In the genomic region with DNA sequence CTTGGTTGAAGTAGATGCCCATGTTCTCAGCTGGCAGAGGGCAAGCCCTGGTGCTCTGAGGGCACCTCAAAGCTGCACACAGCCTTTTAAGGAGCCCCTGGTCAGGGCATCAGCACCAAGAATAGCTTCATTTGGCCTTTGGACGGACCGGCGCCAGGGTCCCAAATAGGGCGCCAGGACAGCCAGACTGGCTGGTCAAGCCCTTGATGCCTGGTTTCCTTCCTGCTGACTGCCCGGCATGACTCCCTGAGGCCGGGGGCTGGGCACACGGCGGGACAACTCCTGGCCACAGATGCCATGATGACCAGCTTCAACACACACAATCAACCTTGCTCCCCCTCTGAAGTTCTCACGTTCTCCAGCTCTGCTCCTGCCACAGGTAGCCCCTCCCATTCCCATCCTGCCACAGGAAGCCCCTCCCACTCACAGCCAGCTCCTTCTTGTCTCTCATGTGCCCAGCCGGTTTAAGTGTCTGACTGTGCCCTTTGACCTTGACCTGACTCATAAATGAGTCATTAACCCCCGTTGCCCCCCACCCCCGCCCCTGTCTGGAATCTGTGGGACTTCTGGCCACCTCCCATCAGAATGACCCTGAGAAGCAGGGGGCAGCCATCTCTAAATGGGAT, we compare ENCODE assay signal across 18 mouse cellular contexts. TPM values are rescaled to one million over a fixed set of nuclear protein-coding genes. Genes with fewer than 3 reads are reported as not detected.
A peak's percentile ranks its signal among the peaks of the same experiment; 100 is the strongest.
DNase-seq lines count a peak whose midpoint lies in the region; ATAC-seq and TF ChIP-seq lines count a peak whose summit lies in the region.
"Had no signal": no experiment of that assay in that cellular context is flagged by ENCODE, and none has a peak within 500 bp of the region (broad histone marks: within the 10 kb centered on the region; RNA-seq: fewer than 3 reads in every experiment).

No protein-coding gene starts in this region.

- no peak overlapping the region for H3K27ac ChIP-seq in kidney, embryonic 16.5 days (ENCODE audit: low read length)
- H3K27ac ChIP-seq in liver, embryonic 13.5 days = peak overlapping the region; percentile 72
- no peak overlapping the region for H3K27ac ChIP-seq in liver, postnatal 0 days (ENCODE audit: low read depth)
- no peak overlapping the region for H3K27ac ChIP-seq in ES-E14 (ENCODE audit: insufficient read depth, low read depth, low read length, poor library complexity, severe bottlenecking)
- H3K27ac ChIP-seq in limb, embryonic 10.5 days = peak overlapping the region; percentile 53
- no peak overlapping the region for H3K27ac ChIP-seq in midbrain, embryonic 16.5 days (ENCODE audit: low read length)
- H3K27ac ChIP-seq: heart, embryonic 10.5 days; hindbrain, embryonic 15.5 days; lung, embryonic 15.5 days; neural tube, embryonic 13.5 days had no signal

- 62% methylated on average over 12 of the region's 12 CpGs for WGBS in kidney, embryonic 16.5 days
- WGBS in liver, embryonic 13.5 days (ENCODE audit: insufficient replicate concordance) = 66% methylated on average over 12 of the region's 12 CpGs
- 59% methylated on average over 12 of the region's 12 CpGs for WGBS in liver, postnatal 0 days (ENCODE audit: insufficient replicate concordance)
- WGBS in limb, embryonic 10.5 days = 63% methylated on average over 12 of the region's 12 CpGs
- WGBS in midbrain, embryonic 16.5 days = 80% methylated on average over 12 of the region's 12 CpGs

- TF ChIP-seq CTCF in liver, postnatal 0 days (IDR thresholded peaks at IDR 0.05; ENCODE audit: low read depth) = no peak

- H3K4me3 ChIP-seq in kidney, embryonic 16.5 days (ENCODE audit: low read length) = no peak overlapping the region
- H3K4me3 ChIP-seq in liver, embryonic 13.5 days (replicated peaks) = no peak overlapping the region
- no peak overlapping the region for H3K4me3 ChIP-seq in liver, postnatal 0 days (ENCODE audit: low read depth, low read length)
- H3K4me3 ChIP-seq in ES-E14 (ENCODE audit: insufficient read depth in 1 of 2, low read depth in 1 of 2, low read length in 2 of 2, poor library complexity in 1 of 2, severe bottlenecking in 1 of 2) = peak overlapping the region; percentile 5 to 49; a peak in 1 of 4 replicates
- H3K4me3 ChIP-seq in limb, embryonic 10.5 days = no peak overlapping the region
- H3K4me3 ChIP-seq in midbrain, embryonic 16.5 days (ENCODE audit: low read depth, low read length) = no peak overlapping the region
- H3K4me3 ChIP-seq: heart, embryonic 10.5 days; hindbrain, embryonic 15.5 days; lung, embryonic 15.5 days; myocyte; neural tube, embryonic 13.5 days had no signal

- H3K9ac ChIP-seq in kidney, embryonic 16.5 days (replicated peaks; ENCODE audit: low read length) = no peak overlapping the region
- no peak overlapping the region for H3K9ac ChIP-seq in liver, embryonic 13.5 days
- H3K9ac ChIP-seq in liver, postnatal 0 days (replicated peaks) = no peak overlapping the region
- H3K9ac ChIP-seq in ES-E14 (ENCODE audit: insufficient read depth, low read depth, low read length, poor library complexity, severe bottlenecking) = no peak overlapping the region
- no peak overlapping the region for H3K9ac ChIP-seq in midbrain, embryonic 16.5 days (ENCODE audit: low read depth, low read length)
- H3K9ac ChIP-seq: hindbrain, embryonic 15.5 days; lung, embryonic 15.5 days; neural tube, embryonic 13.5 days had no signal

- H3K27me3 ChIP-seq in kidney, embryonic 16.5 days (ENCODE audit: insufficient read depth, low read length) = no peaks in the 10 kb centered on the region
- no peaks in the 10 kb centered on the region for H3K27me3 ChIP-seq in liver, embryonic 13.5 days
- no peaks in the 10 kb centered on the region for H3K27me3 ChIP-seq in liver, postnatal 0 days (ENCODE audit: insufficient read depth, low read length)
- no peaks in the 10 kb centered on the region for H3K27me3 ChIP-seq in limb, embryonic 10.5 days (ENCODE audit: low read depth, poor library complexity, severe bottlenecking)
- no peaks in the 10 kb centered on the region for H3K27me3 ChIP-seq in midbrain, embryonic 16.5 days (ENCODE audit: control insufficient read depth, insufficient read depth, low read depth, low read length)
- H3K27me3 ChIP-seq: hindbrain, embryonic 15.5 days; lung, embryonic 15.5 days; neural tube, embryonic 13.5 days had no signal

- H3K9me3 ChIP-seq in kidney, embryonic 16.5 days (ENCODE audit: low read length) = no peaks in the 10 kb centered on the region
- H3K9me3 ChIP-seq in liver, embryonic 13.5 days (replicated peaks) = no peaks in the 10 kb centered on the region
- no peaks in the 10 kb centered on the region for H3K9me3 ChIP-seq in liver, postnatal 0 days (ENCODE audit: low read length)
- no peaks in the 10 kb centered on the region for H3K9me3 ChIP-seq in ES-E14 (ENCODE audit: control insufficient read depth, insufficient read depth, low read depth, low read length)
- no peaks in the 10 kb centered on the region for H3K9me3 ChIP-seq in limb, embryonic 10.5 days (replicated peaks)
- no peaks in the 10 kb centered on the region for H3K9me3 ChIP-seq in midbrain, embryonic 16.5 days (replicated peaks; ENCODE audit: control insufficient read depth, low read length, poor library complexity, severe bottlenecking)
- H3K9me3 ChIP-seq: heart, embryonic 10.5 days; hindbrain, embryonic 15.5 days; lung, embryonic 15.5 days; neural tube, embryonic 13.5 days had no signal

- DNase-seq in kidney, adult 11 months = peak; percentile 35
- DNase-seq in liver, embryonic 13.5 days = no peak
- DNase-seq in liver, postnatal 0 days = no peak
- DNase-seq in ES-E14 (ENCODE audit: low read depth, low spot score) = no peak
- no peak for DNase-seq in limb, embryonic 10.5 days (ENCODE audit: low spot score)
- DNase-seq in Muller cell, postnatal 12 days (ENCODE audit: inconsistent ontology term) = no peak
- DNase-seq: adrenal gland, postnatal 14 days; cerebellum, adult 2 months; cerebellum, postnatal 25 days; midbrain, embryonic 14.5 days; thymus, postnatal 14 days had no signal

- no peak overlapping the region for H3K4me2 ChIP-seq in kidney, embryonic 16.5 days (replicated peaks; ENCODE audit: low read depth, low read length)
- H3K4me2 ChIP-seq in liver, embryonic 13.5 days = no peak overlapping the region
- no peak overlapping the region for H3K4me2 ChIP-seq in liver, postnatal 0 days (ENCODE audit: low read depth, low read length)
- H3K4me2 ChIP-seq in midbrain, embryonic 16.5 days (ENCODE audit: low read length) = no peak overlapping the region
- H3K4me2 ChIP-seq: hindbrain, embryonic 15.5 days; lung, embryonic 15.5 days; neural tube, embryonic 13.5 days had no signal

- no peaks in the 10 kb centered on the region for H3K36me3 ChIP-seq in kidney, embryonic 16.5 days (ENCODE audit: insufficient read depth, low read length)
- no peaks in the 10 kb centered on the region for H3K36me3 ChIP-seq in liver, embryonic 13.5 days
- no peaks in the 10 kb centered on the region for H3K36me3 ChIP-seq in liver, postnatal 0 days (replicated peaks; ENCODE audit: insufficient read depth, low read length)
- no peaks in the 10 kb centered on the region for H3K36me3 ChIP-seq in ES-E14 (ENCODE audit: control insufficient read depth, insufficient read depth, low read length, poor library complexity, severe bottlenecking)
- no peaks in the 10 kb centered on the region for H3K36me3 ChIP-seq in limb, embryonic 10.5 days
- H3K36me3 ChIP-seq in midbrain, embryonic 16.5 days (ENCODE audit: control insufficient read depth, insufficient read depth, low read length) = no peaks in the 10 kb centered on the region
- H3K36me3 ChIP-seq: hindbrain, embryonic 15.5 days; lung, embryonic 15.5 days; neural tube, embryonic 13.5 days had no signal

- no peak for ATAC-seq in kidney, embryonic 16.5 days (ENCODE audit: low FRiP score, low TSS enrichment)
- ATAC-seq in liver, embryonic 13.5 days (ENCODE audit: low read depth) = no peak
- ATAC-seq in liver, postnatal 0 days = no peak
- no peak for ATAC-seq in midbrain, embryonic 16.5 days

- no peak for TF ChIP-seq EP300 in liver, postnatal 0 days (IDR thresholded peaks at IDR 0.05; ENCODE audit: low read depth)

- peaks cover 24% of the 10 kb centered on the region for H3K4me1 ChIP-seq in kidney, embryonic 16.5 days (ENCODE audit: insufficient read depth, low read length)
- peaks cover 69% of the 10 kb centered on the region for H3K4me1 ChIP-seq in liver, embryonic 13.5 days (replicated peaks)
- H3K4me1 ChIP-seq in liver, postnatal 0 days (ENCODE audit: insufficient read depth) = peaks cover 21% of the 10 kb centered on the region
- H3K4me1 ChIP-seq in ES-E14 (ENCODE audit: control insufficient read depth in 2 of 2, insufficient read depth in 2 of 2, low read length in 2 of 2, poor library complexity in 1 of 2) = peaks cover 0 to 8% of the 10 kb centered on the region in 2 experiments; a peak in 2 of 4 replicates
- peaks cover 21% of the 10 kb centered on the region for H3K4me1 ChIP-seq in limb, embryonic 10.5 days
- no peaks in the 10 kb centered on the region for H3K4me1 ChIP-seq in midbrain, embryonic 16.5 days (ENCODE audit: control insufficient read depth, insufficient read depth, low read length)
- H3K4me1 ChIP-seq: hindbrain, embryonic 15.5 days had no signal

- in situ Hi-C loops in ES-E14 (cut with MboI; ENCODE audit: low sequenced_read_pairs in 2 of 2, unreplicated experiment in 2 of 2) = no loop called here

TF ChIP-seq in ES-E14, 5 proteins besides CTCF, POLR2A, EP300 and RAD21:
- TF ChIP-seq MAFK (IDR thresholded peaks at IDR 0.05; ENCODE audit: insufficient read depth, low read depth, low read length) (no peak), HCFC1 (IDR thresholded peaks at IDR 0.05; ENCODE audit: borderline replicate concordance, insufficient read depth, low read length) (no peak)

RNA-seq across cellular contexts. Expression of a gene that starts 23.9 kb away (rescaled TPM):
- 148 and 149 TPM in 2 replicates for polyA plus RNA-seq in kidney, embryonic 16.5 days (2015; fragmentation: Nextera tagmentation; extraction: Ambion mirVana)
- 29.7 and 30.2 TPM in 2 replicates for polyA plus RNA-seq in liver, embryonic 13.5 days (2015; fragmentation: Nextera tagmentation; extraction: Ambion mirVana)
- polyA plus RNA-seq in liver, postnatal 0 days (2015; fragmentation: Nextera tagmentation; extraction: Ambion mirVana) = 16.4 and 17.2 TPM in 2 replicates
- 67.6 and 101 TPM in 2 replicates for total RNA-seq in ES-E14 (2012; rRNA removed)
- polyA plus RNA-seq in limb, embryonic 10.5 days (2016; fragmentation: Nextera tagmentation; extraction: Ambion mirVana) = 72.9 and 83.3 TPM in 2 replicates
- polyA plus RNA-seq in midbrain, embryonic 16.5 days (2015; fragmentation: Nextera tagmentation; extraction: Ambion mirVana) = 51.5 and 52.5 TPM in 2 replicates

Comparison
In these comparisons a context has a peak if more than half of its experiments do, and no peak if none do; other contexts are left out.
1. H3K27ac ChIP-seq: peak in liver, embryonic 13.5 days (single experiment) and limb, embryonic 10.5 days (single experiment); none in kidney, embryonic 16.5 days (single experiment), liver, postnatal 0 days (single experiment), ES-E14 (single experiment) and midbrain, embryonic 16.5 days (single experiment).
2. H3K4me3 ChIP-seq: peak in ES-E14 (2 of 2); none in kidney, embryonic 16.5 days (single experiment), liver, embryonic 13.5 days (single experiment), liver, postnatal 0 days (single experiment), limb, embryonic 10.5 days (single experiment) and midbrain, embryonic 16.5 days (single experiment).